Mouse (Mus musculus) heart, adult 2 months (tissue): ENCODE results near the gene Gm13697. TPM values are rescaled to one million over a fixed set of nuclear protein-coding genes. Genes with fewer than 3 reads are reported as not detected.
"Not testable (repeated sequence)": the region's sequence is repeated elsewhere in the genome, so short reads cannot be mapped to it uniquely, and the experiment has no call there.

Experiments used
- DNase-seq, 2 experiments: peaks; one replicate each; pipeline ENCODE4 v3.0.0; 2021
- H3K27ac ChIP-seq: fragments of 200-600 bp; 2 replicates; pipeline ENCODE4 v1.8.1; 2022
- H3K27me3 ChIP-seq: fragments of 200-500 bp; 2 replicates; pipeline ENCODE4 v1.6.1; 2012; ENCODE audit warnings: mild to moderate bottlenecking, low read length, inconsistent platforms, mixed read lengths; ENCODE audit not compliant: control insufficient read depth, insufficient read depth
- H3K36me3 ChIP-seq: fragments of 200-500 bp; 2 replicates; pipeline ENCODE4 v1.6.1; 2012; ENCODE audit warnings: low read length, inconsistent platforms; ENCODE audit not compliant: control insufficient read depth, insufficient read depth
- H3K4me1 ChIP-seq: fragments of 200-500 bp; 2 replicates; pipeline ENCODE4 v1.6.1; 2011; ENCODE audit warnings: low read length; ENCODE audit not compliant: control insufficient read depth, insufficient read depth
- H3K4me3 ChIP-seq: fragments of 200-600 bp; 2 replicates; pipeline ENCODE4 v1.8.1; 2022
- H3K79me2 ChIP-seq: fragments of 200-500 bp; replicated peaks from 2 replicates; pipeline ENCODE4 v1.6.1; 2012; ENCODE audit warnings: mild to moderate bottlenecking, inconsistent platforms, low read length, moderate library complexity, mixed read lengths; ENCODE audit not compliant: control insufficient read depth, insufficient read depth
- H3K9ac ChIP-seq: fragments of 200-500 bp; 2 replicates; pipeline ENCODE4 v1.6.1; 2012; ENCODE audit warnings: low read depth, mild to moderate bottlenecking, control low read depth, inconsistent platforms, low read length, mixed read lengths
- CTCF ChIP-seq: fragments of 200-600 bp; IDR thresholded peaks from 2 replicates; pipeline ENCODE4 v1.8.1; 2022; ENCODE audit warnings: antibody characterized with exemption, mild to moderate bottlenecking, moderate library complexity
- EP300 ChIP-seq: fragments of 200-500 bp; IDR thresholded peaks from 2 replicates; pipeline ENCODE4 v1.6.1; 2011; ENCODE audit warnings: low read depth, low read length, control low read depth; ENCODE audit not compliant: insufficient read depth
- POLR2A ChIP-seq: fragments of 200-500 bp; IDR thresholded peaks from 2 replicates; pipeline ENCODE4 v1.6.1; 2011; ENCODE audit warnings: mild to moderate bottlenecking, low read depth, low read length, control low read depth; ENCODE audit not compliant: insufficient read depth
- WGBS: fragments of 180-500 bp; shearing (Covaris S2); methylation state at CpG from one replicate; pipeline ENCODE4 v1.1.7; 2018; 5-methylcytosine and 5-hydroxymethylcytosine counted together
- intact Hi-C: fragments of 180-260 bp; cut with DNase I; formaldehyde crosslinking; loops from one replicate; pipeline ENCODE4 v1.15.1; 2025
- polyA plus RNA-seq: library from polyadenylated mRNA; depleted of rRNA; stranded (reverse); fragments of >200 nt; gene quantifications from 2 replicates; pipeline ENCODE4 v1.2.3, GENCODE M21; 2012
- total RNA-seq, 2 experiments: library from RNA; stranded (reverse); gene quantifications; 2 replicates each; pipeline ENCODE4 v1.2.3; 2021

Gene Gm13697
- total and polyA plus RNA-seq, 3 experiments = 0.70 to 0.76 TPM; not detected in 1

DNA sequence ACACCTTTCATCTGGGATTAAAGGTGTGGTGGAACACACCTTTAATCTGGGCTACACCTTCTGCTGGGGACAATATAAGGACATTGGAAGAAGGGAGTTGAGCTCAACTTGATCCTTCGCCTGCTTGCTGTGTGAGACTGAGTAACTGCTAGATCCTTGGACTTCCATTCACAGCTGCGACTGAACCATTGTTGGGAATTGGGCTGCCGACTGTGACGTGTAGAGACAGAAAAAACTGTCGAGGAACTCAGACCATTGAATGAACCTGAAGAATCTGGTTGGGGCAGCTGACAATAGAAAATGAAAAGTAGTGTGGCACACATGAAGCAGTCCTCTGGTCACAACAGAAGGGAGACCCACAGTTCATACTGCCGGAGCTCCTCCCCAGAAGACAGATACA is 5.7 kb downstream of the Gm13697 start, which contains the start of gene Gm13691:
TSS of gene Gm13691 (plus strand) at position 301 of the 400 bp plus-strand sequence.
- H3K4me1 ChIP-seq, H3K79me2 ChIP-seq, intact Hi-C loops, H3K27ac ChIP-seq, H3K9ac ChIP-seq, H3K36me3 ChIP-seq, H3K4me3 ChIP-seq, H3K27me3 ChIP-seq, DNase-seq: not testable (repeated sequence)
- WGBS = no CpG with 5 or more reads among the region's 6 CpGs

DNA sequence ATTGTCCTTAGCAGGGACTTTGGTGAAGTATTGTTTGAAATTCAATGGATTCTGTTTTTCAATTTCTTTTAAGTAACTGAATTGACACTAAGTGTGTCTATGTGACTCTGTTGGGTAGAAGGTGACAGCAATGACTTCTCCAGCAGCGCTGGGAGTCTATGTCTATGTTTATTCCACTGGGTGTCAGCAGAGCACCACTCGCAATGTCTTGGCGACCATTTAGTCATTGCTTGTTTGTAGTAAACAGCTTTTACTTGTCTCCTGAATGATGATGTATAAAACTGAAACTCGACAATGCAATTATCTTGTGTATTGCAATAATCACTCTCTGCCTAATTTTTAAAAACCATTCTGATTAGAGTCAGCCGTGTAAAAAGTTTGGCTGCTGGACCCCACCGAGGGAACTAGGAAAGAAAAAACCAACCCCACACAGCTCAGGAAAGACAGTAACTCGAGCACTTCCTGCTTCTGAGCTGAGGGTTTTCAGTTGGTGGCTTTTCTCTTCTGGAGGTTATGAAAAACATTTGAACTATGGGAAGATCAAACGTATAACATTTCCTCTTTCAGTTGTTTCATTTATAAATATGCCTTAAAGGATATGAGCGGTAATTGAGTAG is 9.2 kb downstream of the Gm13697 start:
- H3K36me3 ChIP-seq, H3K79me2 ChIP-seq, intact Hi-C loops, H3K9ac ChIP-seq, H3K4me1 ChIP-seq, H3K27me3 ChIP-seq: not testable (repeated sequence)
- peak overlapping the region; percentile 3; the same call in 1 of the 2 replicates for H3K27ac ChIP-seq
- H3K4me3 ChIP-seq = peak overlapping the region; percentile 25
- 21% methylated on average over 8 of the region's 9 CpGs for WGBS
- peak in 1 of 2 experiments; percentile 23 for DNase-seq

DNA sequence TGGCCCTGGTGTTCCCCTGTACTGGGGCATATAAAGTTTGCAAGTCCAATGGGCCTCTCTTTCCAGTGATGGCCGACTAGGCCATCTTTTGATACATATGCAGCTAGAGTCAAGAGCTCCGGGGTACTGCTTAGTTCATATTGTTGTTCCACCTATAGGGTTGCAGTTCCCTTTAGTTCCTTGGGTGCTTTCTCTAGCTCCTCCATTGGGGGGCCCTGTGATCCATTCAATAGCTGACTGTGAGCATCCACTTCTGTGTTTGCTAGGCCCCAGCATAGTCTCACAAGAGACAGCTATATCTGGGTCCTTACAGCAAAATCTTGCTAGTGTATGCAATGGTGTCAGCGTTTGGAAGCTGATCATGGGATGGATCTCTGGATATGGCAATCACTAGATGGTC is 10.0 kb downstream of the Gm13697 start:
- H3K27me3 ChIP-seq, H3K4me3 ChIP-seq, DNase-seq, intact Hi-C loops, H3K27ac ChIP-seq, H3K4me1 ChIP-seq, H3K9ac ChIP-seq, H3K79me2 ChIP-seq, H3K36me3 ChIP-seq: not testable (repeated sequence)
- 93% methylated on average over 2 of the region's 3 CpGs for WGBS

DNA sequence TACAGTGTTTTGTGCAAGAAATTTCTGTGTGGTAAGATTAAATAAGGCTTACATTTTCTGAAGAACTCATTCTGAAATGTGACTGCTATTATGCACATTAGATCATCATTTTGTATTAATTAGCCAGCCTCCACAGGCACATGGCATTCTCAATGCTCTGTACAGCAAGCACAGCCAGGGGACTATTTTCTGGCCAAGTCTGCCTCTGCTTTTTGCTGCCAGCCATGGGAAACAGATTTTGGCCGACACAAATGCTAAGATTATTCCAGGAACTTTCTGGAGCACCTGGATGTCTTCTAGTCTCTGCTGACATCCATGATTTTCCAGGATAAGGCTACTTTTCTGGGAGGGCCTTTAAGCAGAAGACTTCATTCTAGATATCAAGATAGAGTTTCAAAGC is 24.4 kb downstream of the Gm13697 start:
- no peak overlapping the region for H3K4me3 ChIP-seq
- 35% methylated on average over 1 of the region's 1 CpGs for WGBS
- H3K4me1 ChIP-seq = peaks cover 4% of the 10 kb centered on the region
- H3K36me3 ChIP-seq = no peaks in the 10 kb centered on the region; the same call in 1 of the 2 replicates
- DNase-seq = no peak
- H3K79me2 ChIP-seq = no peaks in the 10 kb centered on the region
- no peaks in the 10 kb centered on the region for H3K27me3 ChIP-seq
- TF ChIP-seq CTCF (no peak), POLR2A (no peak), EP300 (no peak)
- no peak overlapping the region for H3K9ac ChIP-seq
- intact Hi-C loops = no loop called here
- H3K27ac ChIP-seq = no peak overlapping the region

DNA sequence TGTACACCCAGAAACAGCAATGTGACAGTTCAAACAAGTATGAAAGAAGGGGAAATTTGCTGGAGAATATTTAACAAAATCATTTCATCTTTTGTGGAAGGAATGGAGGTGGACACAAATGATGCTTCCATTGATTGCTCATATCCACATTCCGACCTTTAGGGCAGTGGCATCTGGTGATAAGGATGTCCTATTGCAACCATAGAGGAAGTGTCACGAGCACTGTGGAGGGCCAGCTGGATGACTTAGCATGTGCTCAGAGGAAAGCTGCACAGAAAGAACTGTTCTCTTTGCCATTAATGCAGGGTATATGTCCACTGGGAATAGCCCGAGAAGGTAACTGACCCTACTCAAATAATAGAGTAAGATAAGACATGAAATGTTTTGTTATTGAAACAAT is 25.3 kb downstream of the Gm13697 start:
- TF ChIP-seq CTCF = no peak
- TF ChIP-seq POLR2A = no peak
- no peak for TF ChIP-seq EP300
- H3K27me3 ChIP-seq = no peaks in the 10 kb centered on the region

DNA sequence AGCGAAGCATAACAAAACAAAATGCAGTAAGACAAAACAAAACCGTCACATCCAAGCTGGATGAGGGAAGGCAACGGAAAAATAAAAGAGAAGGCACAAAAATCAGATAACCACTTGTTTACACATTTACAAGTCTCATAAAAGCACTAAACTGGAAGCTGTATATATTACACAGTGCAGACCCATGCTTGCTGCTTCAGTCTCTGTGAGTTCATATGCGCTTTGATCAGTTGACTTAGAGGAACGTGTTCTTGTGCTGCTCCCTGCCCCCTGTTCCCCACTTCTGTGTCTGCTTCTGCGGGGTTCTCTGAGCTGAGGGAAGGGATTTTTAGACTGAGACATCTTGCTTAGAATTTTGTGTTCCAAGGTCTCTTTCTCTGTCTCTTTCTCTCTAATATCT is 30.0 kb downstream of the Gm13697 start:
- H3K4me3 ChIP-seq = no peak overlapping the region
- no peak for DNase-seq
- no peak overlapping the region for H3K9ac ChIP-seq
- no peaks in the 10 kb centered on the region for H3K79me2 ChIP-seq
- TF ChIP-seq CTCF (no peak), EP300 (no peak), POLR2A (no peak)
- no peak overlapping the region for H3K27ac ChIP-seq
- H3K36me3 ChIP-seq = no peaks in the 10 kb centered on the region
- no peaks in the 10 kb centered on the region for H3K27me3 ChIP-seq
- WGBS = 61% methylated on average over 6 of the region's 6 CpGs
- intact Hi-C loops = no loop called here
- H3K4me1 ChIP-seq = peaks cover 2% of the 10 kb centered on the region

More for the DNA sequence above, 25.3 kb downstream of the Gm13697 start:
- no peak overlapping the region for H3K9ac ChIP-seq
- no peak for DNase-seq
- no peaks in the 10 kb centered on the region for H3K79me2 ChIP-seq
- 33% methylated on average over 3 of the region's 3 CpGs for WGBS
- H3K4me3 ChIP-seq = no peak overlapping the region
- peaks cover 4% of the 10 kb centered on the region for H3K4me1 ChIP-seq
- H3K27ac ChIP-seq = no peak overlapping the region
- intact Hi-C loops = no loop called here
- H3K36me3 ChIP-seq = no peaks in the 10 kb centered on the region; the same call in 1 of the 2 replicates

DNA sequence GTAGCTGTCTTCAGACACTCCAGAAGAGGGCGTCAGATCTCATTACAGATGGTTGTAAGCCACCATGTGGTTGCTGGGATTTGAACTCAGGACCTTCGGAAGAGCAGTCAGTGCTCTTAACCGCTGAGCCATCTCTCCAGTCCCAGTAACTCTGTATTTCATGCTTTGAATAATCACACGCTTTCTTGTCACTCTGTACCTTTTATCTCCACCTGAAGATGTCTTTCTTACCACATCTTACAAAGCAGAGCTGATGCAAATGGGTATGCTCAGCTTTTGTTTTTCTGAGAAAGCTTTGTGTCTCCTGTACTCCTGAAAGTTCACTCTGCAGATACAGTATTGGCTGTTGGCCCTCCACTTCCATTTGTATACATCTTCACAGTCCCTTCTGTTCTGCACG is 31.7 kb downstream of the Gm13697 start:
- WGBS = 80% methylated on average over 5 of the region's 5 CpGs
- H3K27me3 ChIP-seq, H3K79me2 ChIP-seq, H3K4me1 ChIP-seq, intact Hi-C loops, H3K36me3 ChIP-seq, H3K9ac ChIP-seq, H3K4me3 ChIP-seq, H3K27ac ChIP-seq, DNase-seq: not testable (repeated sequence)
